Mouse (Mus musculus) gastrocnemius, adult 18-20 months (tissue): ENCODE measurements at regions not wholly inside any gene's neighbourhood (a gene's known extent, or its start where the extent isn't known, plus 50 kb on each side); places are given as distances from the start of the nearest gene placed in this dataset.
A peak's percentile ranks its signal among the peaks of the same experiment; 100 is the strongest.

ENCODE experiments used
- DNase-seq: peaks from one replicate; pipeline ENCODE4 v3.0.0; 2021; ENCODE audit warnings: low spot score

DNA sequence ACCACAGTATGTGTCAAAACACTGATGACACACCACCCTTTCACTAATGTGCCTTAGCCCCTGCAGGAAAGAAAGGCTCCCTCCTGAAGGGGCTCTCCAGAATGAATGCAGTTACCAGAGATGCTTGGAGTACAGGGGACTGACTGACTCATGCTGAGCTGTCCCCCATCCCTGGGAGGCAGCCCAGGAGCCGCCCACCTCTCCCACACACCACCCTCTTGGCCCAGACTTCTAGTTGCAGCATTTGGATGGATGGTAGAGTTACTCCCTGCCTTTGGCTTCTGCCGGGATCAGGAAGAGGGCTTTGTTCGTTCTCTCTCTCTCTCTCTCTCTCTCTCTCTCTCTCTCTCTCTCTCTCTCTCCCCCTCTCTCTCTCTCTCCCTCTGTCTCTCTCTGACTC, 53.4 kb upstream of the Jun start:
- DNase-seq = peak; percentile 32

DNA sequence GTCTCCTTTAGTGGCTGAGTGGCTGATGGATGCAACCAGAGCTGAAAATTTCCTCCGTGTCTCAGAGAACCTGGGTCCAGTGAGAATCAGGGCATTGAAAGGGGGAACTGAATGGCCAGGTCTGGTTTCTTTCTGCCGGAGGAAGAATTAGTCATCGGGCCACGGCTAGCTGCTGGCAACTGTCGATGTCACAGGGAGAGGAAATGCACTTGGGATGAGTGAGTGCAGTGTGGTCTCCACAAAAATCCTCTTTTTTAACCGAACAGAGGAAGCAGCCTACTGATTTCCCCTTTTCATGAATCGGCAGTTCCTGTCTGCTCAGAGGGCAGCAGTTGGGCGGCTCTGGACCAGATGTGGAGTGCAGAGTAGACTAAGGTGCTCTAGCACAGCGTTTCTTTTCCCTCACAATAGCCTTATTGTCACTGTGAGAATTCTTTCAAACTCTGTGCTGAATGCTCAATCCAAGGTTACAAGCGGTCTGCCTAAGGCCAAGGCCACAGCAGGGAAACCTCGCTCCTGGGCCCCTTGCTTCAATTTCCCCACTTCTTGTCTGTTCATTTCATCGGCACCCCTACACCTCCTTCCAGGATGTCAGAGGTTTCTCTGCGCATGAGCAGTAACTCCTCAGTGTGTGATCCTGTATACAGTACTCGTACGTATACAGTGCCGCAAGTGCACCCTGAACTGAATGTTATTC, 54.1 kb upstream of the Jun start:
- DNase-seq = peak; percentile 20

DNA sequence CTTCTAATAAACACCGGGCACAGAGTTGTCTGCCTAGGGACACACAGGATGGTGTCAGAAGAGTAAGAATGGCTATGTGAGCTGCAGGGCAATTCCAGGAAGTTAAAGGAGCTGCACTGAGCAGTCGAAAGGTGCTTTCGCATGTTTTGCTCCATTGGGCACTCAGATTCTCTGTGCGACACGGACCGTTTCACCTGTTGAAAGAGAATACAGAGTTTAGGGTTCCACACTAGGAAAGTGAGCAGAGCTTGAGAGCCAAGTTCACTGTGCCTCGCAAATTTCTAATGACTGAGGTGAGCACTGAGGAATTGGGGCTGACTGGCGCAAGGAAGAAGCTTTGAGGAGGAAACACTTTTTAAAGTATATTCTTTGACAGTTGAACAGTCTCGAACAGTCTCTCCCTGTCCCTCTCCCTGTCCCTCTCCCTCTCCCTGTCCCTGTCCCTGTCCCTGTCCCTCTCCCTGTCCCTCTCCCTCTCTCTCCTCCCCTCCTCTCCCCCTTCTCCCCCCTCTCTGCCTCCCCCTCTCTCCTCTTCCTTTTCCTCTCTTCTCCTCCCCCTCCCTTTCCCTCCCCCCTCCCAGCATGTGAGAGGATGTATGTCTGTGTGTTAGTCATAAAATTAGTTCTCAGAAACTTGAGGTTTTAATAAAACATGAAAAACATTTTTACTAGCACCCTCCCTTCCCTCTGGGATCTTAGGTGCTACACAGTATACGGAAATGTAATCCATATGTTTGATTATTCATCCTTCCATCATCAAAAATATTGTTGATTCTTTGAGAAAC, 55.1 kb upstream of the Jun start:
- DNase-seq = no peak

GRCm38 (mm10) chr4:95108811-95109210, 56.8 kb upstream of the Jun start:
- no peak for DNase-seq

GRCm38 (mm10) chr4:95110828-95111227, 58.8 kb upstream of the Jun start:
- no peak for DNase-seq

- no peak for DNase-seq
These were observed 65.2 kb upstream of the Jun start for GRCm38 (mm10) chr4:95117158-95117681.

- no peak for DNase-seq
These were observed 68.9 kb upstream of the Jun start for GRCm38 (mm10) chr4:95120876-95121275.

GRCm38 (mm10) chr4:95125346-95125745, 73.3 kb upstream of the Jun start:
- no peak for DNase-seq

DNA sequence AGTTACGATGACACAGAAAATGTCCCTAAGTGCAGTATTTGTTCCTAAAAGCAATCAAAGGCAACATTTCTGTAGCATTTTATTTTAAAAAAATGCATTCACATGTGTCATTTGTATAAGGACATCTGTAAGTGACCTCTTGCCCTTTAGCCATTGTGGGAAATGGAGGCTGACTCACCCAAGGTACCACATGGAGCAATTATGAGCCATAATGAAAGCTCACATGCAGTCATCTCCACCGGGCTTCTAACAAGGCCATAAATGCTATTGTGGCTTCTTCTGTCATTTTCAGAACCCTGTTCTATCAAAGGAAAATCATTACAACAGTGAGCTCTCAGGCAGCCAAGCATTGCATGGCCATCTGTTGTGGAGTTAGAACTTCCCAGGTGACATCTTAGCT, 75.9 kb upstream of the Jun start:
- DNase-seq = no peak

DNA sequence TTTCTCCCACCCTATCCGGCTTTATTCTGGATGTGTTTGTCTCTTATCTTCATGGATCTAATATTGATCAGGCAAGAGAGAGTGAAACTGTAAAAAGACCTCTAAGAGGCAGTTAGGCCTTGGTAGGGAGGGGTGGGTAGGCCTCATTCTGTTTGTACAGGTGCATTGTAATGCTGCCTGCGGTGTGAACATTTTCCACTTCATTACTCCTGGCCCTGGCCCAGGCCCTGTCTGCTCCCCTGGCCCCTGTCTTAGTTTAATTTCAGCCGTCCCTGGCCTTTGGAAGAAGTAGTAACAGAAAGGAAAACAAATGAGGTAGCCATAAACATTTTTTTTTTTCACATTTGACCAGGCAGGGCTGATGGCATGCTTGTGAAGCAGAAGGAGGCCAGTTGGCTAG, 81.8 kb upstream of the Jun start:
- DNase-seq = no peak

- no peak for DNase-seq
These were observed 82.6 kb upstream of the Jun start for GRCm38 (mm10) chr4:95134611-95135010.

DNA sequence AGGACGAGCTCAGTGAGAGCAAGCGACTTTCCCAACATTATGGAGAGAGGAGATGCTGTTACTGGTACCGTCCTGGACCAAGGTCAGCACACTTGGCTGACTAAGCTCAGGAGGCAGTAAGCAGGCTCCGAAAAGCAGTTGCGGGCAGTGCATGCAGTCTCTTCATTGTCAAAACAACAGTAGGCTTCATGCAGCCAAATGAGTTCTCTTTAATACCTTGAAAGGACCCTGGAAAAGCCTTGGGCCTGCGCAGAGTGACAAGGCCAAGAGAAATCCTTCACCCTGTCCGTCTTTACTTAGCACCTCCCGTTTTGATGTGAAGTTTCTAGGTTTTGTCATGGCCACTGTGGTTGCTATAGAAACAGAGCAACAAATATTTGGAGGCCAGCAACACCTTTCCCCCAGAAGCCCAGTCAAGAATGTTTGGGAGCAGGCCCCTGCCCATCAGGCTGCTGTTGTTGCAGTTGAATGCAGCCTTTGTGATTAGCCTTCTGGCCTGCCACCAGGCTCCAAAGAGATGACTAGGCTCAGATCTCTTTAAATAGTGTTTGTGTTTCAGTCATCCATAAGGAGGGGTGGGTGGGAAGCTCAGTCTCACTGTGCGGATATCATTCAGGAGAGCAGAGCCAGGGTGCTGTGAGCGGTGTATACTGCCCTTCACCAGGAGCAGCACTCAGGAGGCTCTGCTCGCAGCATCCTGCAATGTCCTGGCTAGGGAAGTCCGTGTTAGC, 85.6 kb upstream of the Jun start:
- DNase-seq = no peak

DNA sequence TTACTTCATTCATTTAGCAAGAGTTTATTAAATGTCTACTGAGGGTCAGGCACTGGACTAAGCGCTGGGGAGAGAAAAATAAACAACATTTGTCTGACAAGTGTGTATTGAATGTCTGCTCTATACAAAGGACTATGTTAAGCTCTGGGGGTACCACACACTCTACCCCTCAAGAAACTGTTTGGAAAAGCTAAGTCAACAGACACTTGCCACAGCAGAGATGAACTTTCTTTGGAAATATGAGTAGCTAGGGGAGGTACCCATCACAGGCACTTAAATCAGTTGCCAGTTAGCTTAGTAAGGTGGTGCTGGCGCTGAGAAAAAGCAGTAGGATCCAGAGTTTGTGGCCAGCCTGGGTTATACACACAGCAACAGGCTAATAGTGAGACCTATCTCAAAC, 86.7 kb upstream of the Jun start:
- DNase-seq = no peak

DNA sequence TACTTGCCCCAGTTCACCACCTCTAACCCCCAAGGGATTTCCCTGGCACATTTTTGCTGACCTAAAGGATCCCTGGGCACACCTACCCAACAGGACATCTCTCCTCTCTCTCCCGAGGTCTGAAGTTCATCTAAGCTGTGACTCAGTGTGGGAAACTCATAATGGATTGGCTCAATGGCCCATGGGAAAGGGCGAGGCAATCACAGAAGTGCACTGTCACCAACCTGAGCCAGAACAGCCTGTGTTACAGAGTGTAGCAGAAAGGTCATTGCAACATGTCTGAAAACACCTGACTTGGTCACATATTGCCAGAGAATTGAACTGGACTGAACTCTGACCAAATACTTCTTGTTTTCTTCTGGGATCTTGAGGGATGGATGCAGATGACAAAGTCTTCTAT, 89.2 kb upstream of the Jun start:
- no peak for DNase-seq

- DNase-seq = no peak
These were observed 91.1 kb upstream of the Jun start for GRCm38 (mm10) chr4:95143130-95143529.

DNA sequence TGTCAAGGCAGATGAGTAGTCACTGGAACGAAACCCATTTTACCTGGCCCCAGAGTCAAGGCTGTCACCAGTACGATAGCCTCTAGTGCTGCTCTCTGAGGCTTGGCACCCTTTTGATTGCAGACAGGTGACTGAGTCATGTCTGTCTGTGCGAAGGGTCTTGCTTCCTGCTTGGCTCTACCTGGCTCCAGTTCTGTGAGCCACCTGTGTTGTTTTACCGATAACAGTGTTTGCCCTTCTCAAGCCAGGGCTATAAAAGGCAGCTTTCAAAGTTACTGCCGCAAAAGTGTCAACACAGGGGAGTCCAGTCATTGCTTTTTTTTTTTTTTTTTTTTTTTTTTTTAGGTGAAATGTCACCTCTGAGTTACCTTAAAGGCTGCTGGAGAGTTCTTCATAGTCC, 91.6 kb upstream of the Jun start:
- DNase-seq = no peak

DNA sequence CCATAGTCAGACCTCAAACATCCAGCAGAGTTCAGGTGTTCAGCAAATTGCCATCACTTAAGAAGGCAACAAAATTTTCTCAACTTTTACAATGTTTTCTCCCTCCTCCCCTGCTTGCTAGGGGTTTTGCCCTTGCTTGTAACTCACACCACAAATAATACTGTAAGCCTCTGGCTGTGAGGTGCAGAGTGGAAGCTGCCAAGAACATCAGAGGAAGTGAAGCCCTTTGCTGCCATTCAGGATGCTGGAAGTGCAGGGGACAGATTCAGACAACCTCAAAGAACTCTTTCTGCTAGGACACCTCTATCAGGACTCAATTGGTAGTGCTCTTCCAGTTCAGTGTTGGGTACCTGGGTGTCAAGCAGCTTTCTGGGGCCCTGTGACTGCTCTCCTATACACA, 92.4 kb upstream of the Jun start:
- no peak for DNase-seq

DNA sequence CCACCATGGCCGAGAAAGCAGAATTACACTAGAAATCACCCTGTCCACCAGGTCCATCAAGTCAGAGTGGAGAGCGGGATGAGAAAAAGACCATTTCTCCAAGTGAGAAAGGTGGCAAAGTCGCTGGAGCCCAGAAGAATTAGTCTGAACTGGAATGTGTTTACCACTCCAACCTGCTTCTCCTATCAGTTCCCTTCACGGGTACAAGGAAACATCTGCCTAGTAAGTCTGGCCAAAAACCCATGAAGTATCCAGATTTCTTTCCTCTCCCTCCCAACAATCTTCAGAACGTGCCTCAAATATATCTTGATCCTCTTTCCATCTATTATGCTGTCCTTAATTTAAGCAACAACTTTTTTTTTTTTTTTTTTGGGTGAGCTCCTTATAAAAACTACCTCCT, 94.2 kb upstream of the Jun start:
- no peak for DNase-seq

GRCm38 (mm10) chr4:95148665-95149064, 96.6 kb upstream of the Jun start:
- DNase-seq = no peak

- DNase-seq = no peak
These were observed 99.7 kb upstream of the Jun start for GRCm38 (mm10) chr4:95151678-95152077.

DNA sequence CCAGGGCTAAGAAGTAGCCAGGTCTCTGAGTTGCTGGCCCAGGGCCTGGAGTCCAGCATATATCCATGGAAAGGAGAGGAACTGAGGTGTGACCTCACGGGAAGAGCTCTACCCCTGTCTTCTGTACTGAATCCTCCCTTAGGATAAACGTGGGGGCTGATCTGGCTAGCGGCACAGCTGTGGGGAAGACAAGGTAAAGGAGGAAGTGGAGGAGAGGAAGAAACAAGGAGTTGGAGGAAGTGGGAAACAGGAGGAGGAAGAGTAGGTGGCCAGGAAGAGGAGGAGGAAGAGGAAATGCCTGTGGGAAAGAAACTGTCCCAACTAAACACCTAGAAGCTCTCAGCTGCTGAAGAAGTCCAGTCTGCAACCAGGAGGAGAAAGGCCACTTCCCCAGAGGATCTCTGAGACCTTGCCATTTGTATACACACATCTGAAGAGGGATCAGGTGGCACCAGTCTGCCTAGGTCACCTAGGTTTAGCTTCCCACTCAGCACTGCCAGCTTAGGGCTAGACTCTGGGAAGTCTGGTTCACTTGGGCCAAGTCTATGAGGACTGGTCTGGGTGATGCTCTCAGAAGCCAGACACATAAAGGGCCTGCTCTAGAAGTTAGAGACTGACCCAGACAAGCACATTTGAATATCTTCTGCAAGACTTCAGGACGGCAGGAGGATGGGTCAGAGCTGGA, 100.6 kb upstream of the Jun start:
- DNase-seq = no peak
